Mouse (Mus musculus) frontal cortex, postnatal 25 days (tissue): ENCODE measurements around the gene Mus81.

Experiments used
- DNase-seq, 2 experiments: peaks; one replicate each; pipeline ENCODE4 v3.0.0; 2022; ENCODE audit warnings: low spot score in 2 of 2

The Mus81 gene

DNA sequence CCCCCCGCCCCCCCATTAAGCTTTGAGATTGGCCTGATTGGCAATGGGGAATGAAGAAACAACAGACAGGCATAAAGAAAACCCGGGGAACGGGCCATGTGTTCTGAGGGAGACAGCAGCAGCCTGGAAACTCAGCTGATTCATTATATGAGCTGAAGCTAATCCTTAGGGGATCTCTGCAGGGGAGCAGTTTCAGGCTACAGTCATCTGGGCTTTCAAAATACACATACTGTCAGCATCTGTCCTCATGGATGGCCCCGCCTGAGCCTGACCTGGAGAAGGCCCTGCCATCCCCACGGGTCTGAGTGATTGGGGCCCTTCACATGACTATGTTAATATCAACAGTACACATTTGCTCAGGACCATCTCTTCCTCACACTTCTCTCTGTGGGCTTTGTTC lies 16.4 kb downstream of the Mus81 start:
- no peak for DNase-seq

DNA sequence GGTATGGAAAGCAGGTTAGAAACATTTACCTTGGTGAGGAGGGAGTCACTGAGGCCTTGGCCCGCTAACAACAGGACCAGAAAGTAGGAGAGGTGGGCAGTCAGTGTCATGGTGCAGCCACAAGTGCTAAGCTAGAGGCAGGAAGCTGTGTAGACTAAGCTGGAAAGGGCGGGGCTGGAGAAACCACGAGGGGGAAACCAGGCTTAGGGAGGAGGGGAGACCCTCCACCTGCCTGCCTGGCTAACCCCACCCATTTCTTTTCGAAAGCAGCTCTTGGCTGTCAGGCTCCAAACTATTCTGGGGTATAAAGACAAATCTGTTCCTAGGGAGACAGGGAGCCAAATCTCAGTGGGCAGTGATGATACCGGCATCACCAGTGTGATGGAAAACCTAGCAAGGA lies 19.8 kb downstream of the Mus81 start, which contains the start of gene Ctsw:
TSS of gene Ctsw (minus strand) at position 134 of the 400 bp plus-strand sequence.
- no peak for DNase-seq

GRCm38 (mm10) chr19:5466916-5467500 lies 21.2 kb downstream of the Mus81 start:
- no peak for DNase-seq

GRCm38 (mm10) chr19:5465037-5465436 lies 23.2 kb downstream of the Mus81 start:
- no peak for DNase-seq

DNA sequence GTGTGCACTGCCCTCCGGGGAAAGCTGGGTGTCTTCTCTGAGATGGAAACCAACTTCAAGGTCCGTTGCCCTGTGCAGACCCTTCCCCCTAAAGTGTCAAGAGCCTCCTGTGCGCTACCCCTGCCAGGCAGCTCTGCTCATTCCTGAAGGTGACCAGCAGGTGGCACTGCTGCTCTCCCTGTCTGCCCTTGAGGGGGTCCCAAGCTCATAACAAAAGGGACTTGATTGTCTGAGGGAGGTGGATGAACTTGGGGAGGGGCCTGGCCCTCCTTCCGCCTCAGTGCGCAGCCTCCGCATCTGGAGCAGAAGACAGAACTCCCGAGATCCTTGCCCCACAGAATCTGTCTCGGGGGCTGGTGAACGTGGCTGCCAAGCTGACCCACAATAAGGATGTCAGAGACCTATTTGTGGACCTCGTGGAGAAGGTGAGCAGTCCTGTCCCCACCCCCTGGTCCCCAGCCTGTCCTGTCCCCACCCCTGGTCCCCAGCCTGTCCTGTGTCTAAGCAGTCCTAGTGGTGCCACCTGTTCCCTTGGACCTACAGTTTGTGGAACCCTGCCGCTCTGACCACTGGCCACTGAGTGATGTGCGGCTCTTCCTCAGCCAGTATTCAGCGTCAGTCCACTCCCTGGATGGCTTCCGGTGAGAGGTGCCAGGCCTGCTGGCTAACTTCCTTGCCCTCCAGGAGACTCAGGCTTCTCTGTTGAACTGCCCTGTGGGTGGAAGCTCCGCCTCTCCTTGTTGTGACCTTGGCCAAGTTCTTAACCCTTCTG lies 24.2 kb downstream of the Mus81 start:
- DNase-seq: no peak

- DNase-seq: no peak
These were observed 25.0 kb downstream of the Mus81 start for GRCm38 (mm10) chr19:5463212-5463611.

DNA sequence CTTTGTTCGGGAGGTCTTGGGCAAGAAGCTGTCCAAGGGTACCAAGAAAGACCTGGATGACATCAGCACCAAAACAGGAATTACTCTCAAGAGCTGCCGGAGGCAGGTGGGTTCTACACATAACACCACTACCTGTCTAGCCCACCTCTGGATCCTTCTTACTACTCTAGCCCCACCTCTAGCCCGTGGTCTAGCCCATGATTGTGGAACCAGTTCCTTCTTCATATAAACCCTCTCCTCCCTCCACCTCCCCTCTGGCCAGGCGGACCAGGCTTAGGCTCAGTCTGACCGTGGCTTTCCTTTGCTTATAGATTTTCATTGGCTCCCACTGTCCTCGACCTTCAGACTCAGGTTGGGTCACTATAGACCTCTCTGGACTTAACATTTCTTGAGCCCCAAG lies 26.8 kb downstream of the Mus81 start:
- no peak for DNase-seq

- peak; percentile 70 to 74 for DNase-seq
These were observed 27.7 kb downstream of the Mus81 start, which contains the start of gene Fibp for GRCm38 (mm10) chr19:5460465-5460911. Gene Fibp, plus strand, starts transcription at chr19:5460615.

DNA sequence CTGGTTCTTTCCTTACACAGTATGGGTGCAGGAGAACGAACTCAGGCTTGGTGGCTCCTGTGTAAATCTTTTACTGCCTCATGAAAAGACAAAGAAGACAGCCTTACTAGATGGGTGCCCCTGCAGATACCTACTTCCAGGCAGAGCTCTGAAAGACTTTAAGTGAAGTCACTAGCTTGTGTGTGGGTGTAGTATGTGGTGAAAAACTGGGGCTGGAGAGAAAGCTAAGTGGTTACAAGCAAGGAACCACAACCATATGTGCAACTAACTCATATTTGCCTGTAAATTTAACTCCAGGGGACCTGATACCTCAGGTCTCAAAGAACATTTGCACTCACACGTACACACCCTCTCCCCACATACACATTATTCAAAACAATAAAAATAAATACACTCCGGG lies 28.3 kb downstream of the Mus81 start:
- DNase-seq: no peak

- no peak for DNase-seq
These were observed 29.2 kb downstream of the Mus81 start for GRCm38 (mm10) chr19:5459019-5459418.

DNA sequence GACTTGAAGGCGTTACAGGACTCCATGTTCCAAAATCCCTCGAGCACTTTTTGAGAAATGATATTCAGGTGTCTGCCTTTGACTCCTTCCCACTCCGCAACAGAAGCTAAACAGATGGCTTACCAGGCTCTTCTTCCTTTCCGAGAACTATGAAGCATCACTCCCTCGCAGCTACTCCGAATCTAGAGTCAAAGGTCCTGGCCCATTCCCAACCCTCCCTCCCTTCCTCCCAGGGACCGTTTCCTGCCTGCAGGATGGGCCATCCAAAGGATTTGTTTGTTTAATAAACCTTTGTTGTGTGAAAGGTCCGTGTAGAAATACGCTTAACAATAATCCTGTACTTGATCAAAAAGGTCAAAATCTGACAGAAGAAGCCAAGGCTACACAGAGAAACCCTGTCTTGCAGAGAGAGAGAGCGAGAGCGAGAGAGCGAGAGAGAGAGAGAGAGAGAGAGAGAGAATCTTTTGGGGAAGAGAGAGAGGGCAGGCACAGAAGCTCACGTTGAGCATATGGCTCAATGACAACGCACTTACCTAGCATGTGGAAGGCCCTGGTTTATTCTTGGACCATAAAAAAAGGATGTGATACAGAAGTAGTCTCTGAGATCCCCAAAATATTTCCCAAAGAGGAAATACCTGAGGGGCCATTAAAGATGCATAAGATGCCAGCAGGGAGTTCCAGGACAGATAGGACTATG lies 30.3 kb downstream of the Mus81 start, which contains the start of gene Ccdc85b:
TSS of gene Ccdc85b (minus strand) at position 149 of the 697 bp plus-strand sequence.
- no peak for DNase-seq

- DNase-seq: peak; percentile 94 to 95
These were observed 31.1 kb downstream of the Mus81 start for GRCm38 (mm10) chr19:5456922-5457745.

- DNase-seq: no peak
These were observed 31.8 kb downstream of the Mus81 start for GRCm38 (mm10) chr19:5456241-5456921.

DNA sequence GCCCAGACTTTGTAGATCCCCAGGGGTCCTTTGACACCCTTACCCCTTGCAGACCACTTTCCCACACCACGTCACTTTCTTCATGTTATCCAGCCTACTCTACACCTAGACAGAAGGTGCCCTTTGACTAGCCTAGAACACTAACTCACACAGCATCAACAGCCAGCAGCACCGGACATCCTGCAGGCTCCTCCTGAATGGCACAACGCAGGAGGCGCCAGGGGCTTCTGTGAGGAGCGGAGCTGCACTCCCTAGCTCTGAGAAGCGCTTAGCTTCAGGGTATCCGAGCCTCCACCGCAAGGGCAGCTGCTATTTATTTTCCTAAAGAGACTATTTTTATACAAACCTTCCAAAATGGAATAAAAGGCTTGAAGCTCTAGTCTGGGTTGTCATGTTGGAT lies 32.6 kb downstream of the Mus81 start:
- no peak for DNase-seq

- DNase-seq: no peak
These were observed 33.2 kb downstream of the Mus81 start for GRCm38 (mm10) chr19:5455037-5455436.

DNA sequence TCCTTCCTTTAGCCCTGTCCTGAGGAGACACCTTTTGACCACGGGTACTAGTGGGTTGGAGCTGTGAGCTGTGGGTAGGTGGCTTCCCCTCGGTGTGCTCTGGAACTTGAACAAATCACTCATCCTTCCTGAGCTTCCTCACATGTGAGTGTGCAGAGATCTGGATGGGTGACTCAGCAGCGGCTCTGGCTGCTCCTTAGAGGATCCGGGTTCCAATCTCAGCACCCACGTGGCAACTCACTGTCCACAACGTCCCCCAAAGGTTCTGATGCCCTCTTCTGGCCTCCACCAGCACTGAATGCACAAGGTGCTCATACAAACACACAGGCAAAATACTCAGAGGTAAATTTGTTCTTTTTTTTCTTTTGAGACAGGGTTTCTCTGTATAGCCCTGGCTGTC lies 36.4 kb downstream of the Mus81 start:
- DNase-seq: no peak

DNA sequence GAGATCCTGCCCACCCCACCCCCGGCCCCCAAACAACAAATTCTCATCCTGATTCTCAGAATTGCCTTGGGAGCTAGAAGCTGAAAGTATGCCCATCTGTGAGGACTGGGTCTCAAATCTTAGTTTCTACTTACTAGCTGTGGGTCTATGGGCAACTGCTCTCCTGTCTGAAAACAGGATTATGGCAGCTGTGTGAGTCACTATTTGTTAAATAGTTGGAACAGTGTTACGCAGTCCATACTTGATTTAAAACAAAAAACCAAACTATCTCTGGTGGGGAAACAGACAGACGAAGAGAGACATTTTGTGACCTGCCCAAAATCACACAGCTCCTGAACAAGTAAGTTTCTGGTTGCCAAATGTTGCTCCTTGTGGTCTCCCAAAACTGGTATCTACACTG lies 38.5 kb downstream of the Mus81 start:
- no peak for DNase-seq

- no peak for DNase-seq
These were observed 39.6 kb downstream of the Mus81 start for GRCm38 (mm10) chr19:5448354-5449150.

DNA sequence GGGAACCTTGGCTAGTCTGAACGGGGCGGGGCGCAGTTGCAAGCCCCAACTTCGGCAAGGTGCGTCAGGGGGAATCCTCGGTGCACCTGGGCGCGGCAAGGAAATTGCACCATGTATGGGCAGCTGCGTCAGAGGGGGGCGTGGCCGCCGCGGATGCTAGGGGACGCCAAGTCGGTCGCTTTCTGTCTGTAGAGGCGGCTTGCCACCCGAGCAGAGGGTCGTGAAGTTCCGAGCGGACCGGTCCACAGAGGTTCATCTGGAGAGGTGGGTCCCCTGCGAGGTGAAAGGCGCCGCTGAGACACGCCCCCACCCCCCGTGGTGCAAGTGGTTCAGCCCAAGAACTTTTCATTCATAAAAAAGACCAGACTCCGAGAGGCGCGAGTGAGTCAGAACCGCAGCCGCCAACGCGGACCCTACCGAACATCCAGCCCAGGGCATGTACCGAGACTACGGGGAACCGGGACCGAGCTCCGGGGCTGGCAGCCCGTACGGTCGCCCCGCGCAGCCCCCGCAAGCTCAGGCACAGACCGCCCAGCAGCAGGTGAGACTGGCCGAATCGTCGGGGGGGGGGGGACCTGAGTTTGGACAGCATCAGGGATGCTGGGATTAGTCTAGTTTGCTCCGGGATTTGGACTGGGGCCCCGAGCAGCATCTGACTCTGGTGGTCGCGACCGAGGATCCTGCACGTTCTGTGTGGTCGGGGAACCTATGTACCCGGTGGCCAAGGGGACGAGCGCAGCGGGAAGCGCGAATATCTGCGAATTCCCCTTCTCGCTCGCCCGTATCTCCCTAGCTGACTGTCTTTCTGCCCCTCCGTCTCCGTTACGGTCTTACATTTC lies 40.5 kb downstream of the Mus81 start, which contains the start of gene Fosl1:
TSS of gene Fosl1 (plus strand) at position 33 of the 839 bp plus-strand sequence.
- DNase-seq: peak; percentile 51 to 54
